Mouse (Mus musculus) neural tube, embryonic 13.5 days (tissue): ENCODE data around the gene Itih5. TPM values are rescaled to one million over a fixed set of nuclear protein-coding genes. Genes with fewer than 3 reads are reported as not detected.

Experiments used
- ATAC-seq: fragments of 200-750 bp; cut with Nextera tagmentation; 2 replicates; pipeline ENCODE4 v1.8.0; 2017; ENCODE audit warnings: low read depth, mild to moderate bottlenecking, moderate TSS enrichment, moderate library complexity
- H3K27ac ChIP-seq: fragments of 300-500 bp; sonication (generic); replicated peaks from 2 replicates; pipeline ENCODE4 v1.5.1; 2015; ENCODE audit warnings: moderate library complexity, mild to moderate bottlenecking, inconsistent platforms
- H3K27me3 ChIP-seq: fragments of 300-500 bp; sonication (generic); 2 replicates; pipeline ENCODE4 v1.6.1; 2015; ENCODE audit warnings: mild to moderate bottlenecking, inconsistent platforms
- H3K36me3 ChIP-seq: fragments of 300-500 bp; sonication (generic); 2 replicates; pipeline ENCODE4 v1.6.1; 2015; ENCODE audit warnings: mild to moderate bottlenecking, inconsistent platforms
- H3K4me1 ChIP-seq: fragments of 300-500 bp; sonication (generic); replicated peaks from 2 replicates; pipeline ENCODE4 v1.6.1; 2015; ENCODE audit warnings: inconsistent platforms
- H3K4me2 ChIP-seq: fragments of 300-500 bp; sonication (generic); 2 replicates; pipeline ENCODE4 v1.6.1; 2015; ENCODE audit warnings: inconsistent platforms, mild to moderate bottlenecking, moderate library complexity
- H3K4me3 ChIP-seq: fragments of 300-500 bp; sonication (generic); 2 replicates; pipeline ENCODE4 v1.5.1; 2015; ENCODE audit warnings: mild to moderate bottlenecking, inconsistent platforms
- H3K9ac ChIP-seq: fragments of 300-500 bp; sonication (generic); 2 replicates; pipeline ENCODE4 v1.6.1; 2015; ENCODE audit warnings: moderate library complexity, mild to moderate bottlenecking, inconsistent platforms
- H3K9me3 ChIP-seq: fragments of 300-500 bp; sonication (generic); 2 replicates; pipeline ENCODE4 v1.6.1; 2016; ENCODE audit warnings: inconsistent platforms
- WGBS: fragments of 180-500 bp; shearing (Covaris S2); methylation state at CpG from one replicate; pipeline ENCODE4 v1.1.7; 2015; 5-methylcytosine and 5-hydroxymethylcytosine counted together
- polyA plus RNA-seq: library from polyadenylated mRNA; unstranded; fragments of >200 nt; fragmentation: Nextera tagmentation; extraction: Ambion mirVana; gene quantifications from 2 replicates; pipeline ENCODE4 v1.2.1, GENCODE M21; 2015

The Itih5 gene
- polyA plus RNA-seq, 1 experiment from 2014 or later = 8.9 TPM

DNA sequence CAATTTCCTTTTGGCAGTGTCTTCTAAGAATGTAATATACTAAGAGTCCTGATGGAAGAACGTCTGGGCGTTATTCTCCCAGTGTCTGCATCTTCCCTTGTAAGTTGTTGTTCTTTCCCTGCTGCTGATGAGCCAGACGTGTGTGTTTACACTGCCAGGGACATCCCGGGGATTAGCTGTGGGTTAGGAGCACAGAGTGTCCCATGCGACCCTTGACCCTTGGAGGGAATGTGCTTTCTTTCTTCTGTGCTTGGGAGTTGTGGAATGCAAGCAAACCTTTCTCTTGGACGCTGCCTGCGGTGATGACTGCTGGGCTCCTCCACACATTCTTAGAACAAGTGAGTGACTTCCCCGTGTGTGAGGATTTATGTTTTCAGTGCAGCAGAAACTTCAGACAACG lies 89.6 kb downstream of the Itih5 start:
- Histone ChIP-seq H3K9me3 (no peaks in the 10 kb centered on the region), H3K4me3 (no peak overlapping the region), H3K9ac (no peak overlapping the region), H3K36me3 (no peaks in the 10 kb centered on the region), H3K4me1 (no peaks in the 10 kb centered on the region), H3K27ac (no peak overlapping the region), H3K4me2 (no peak overlapping the region), H3K27me3 (no peaks in the 10 kb centered on the region)
- WGBS = 11% methylated on average over 9 of the region's 9 CpGs
- ATAC-seq = no peak

DNA sequence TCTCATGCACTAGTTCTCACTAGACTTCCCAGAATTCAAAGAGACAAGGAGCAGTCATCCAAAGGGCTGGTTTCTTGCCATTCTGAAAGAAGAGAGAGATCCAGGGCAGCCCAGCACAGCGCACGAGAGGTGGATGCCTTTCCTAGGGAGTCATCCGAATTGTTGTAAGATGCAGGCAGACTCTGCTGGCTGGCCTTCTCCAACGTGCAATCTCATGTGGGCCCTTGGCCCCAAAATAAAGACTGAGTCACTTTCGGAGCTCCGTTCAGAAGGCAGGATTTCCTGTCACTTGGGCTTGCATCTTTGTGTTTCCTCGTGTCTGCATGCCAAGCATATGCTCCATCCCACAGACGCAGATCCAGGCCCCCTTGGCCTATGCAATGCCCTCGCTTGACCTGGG lies 97.1 kb downstream of the Itih5 start:
- Histone ChIP-seq H3K4me3 (no peak overlapping the region), H3K9me3 (no peaks in the 10 kb centered on the region), H3K4me1 (no peaks in the 10 kb centered on the region), H3K9ac (no peak overlapping the region), H3K36me3 (no peaks in the 10 kb centered on the region), H3K4me2 (no peak overlapping the region), H3K27ac (no peak overlapping the region), H3K27me3 (no peaks in the 10 kb centered on the region)
- ATAC-seq = no peak
- 84% methylated on average over 9 of the region's 9 CpGs for WGBS

DNA sequence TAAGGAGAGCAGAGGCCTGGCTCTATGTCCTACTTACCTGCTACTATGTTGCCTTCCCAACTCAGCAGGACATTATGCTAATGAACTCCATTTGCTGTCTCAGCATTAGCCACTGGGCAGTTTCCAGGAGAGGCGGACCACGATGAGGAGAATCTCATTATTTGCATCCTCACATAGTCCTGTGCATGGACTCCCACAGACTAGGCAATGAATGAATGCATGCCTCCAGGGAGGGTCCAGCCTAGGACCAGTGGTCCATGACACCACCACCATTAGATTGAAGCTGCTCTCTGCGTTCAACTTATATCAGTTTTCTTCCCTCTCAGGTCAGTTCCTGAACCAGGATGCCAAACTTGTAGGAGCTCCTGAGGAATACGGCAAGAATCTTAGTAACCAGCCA lies 97.6 kb downstream of the Itih5 start:
- WGBS = 68% methylated on average over 4 of the region's 4 CpGs
- Histone ChIP-seq H3K9me3 (no peaks in the 10 kb centered on the region), H3K27me3 (no peaks in the 10 kb centered on the region), H3K4me3 (no peak overlapping the region), H3K27ac (no peak overlapping the region), H3K9ac (no peak overlapping the region), H3K4me1 (no peaks in the 10 kb centered on the region), H3K4me2 (no peak overlapping the region), H3K36me3 (no peaks in the 10 kb centered on the region)
- 0 out of 2 replicates have a peak, but pooled peaks have one; percentile 36 for ATAC-seq

DNA sequence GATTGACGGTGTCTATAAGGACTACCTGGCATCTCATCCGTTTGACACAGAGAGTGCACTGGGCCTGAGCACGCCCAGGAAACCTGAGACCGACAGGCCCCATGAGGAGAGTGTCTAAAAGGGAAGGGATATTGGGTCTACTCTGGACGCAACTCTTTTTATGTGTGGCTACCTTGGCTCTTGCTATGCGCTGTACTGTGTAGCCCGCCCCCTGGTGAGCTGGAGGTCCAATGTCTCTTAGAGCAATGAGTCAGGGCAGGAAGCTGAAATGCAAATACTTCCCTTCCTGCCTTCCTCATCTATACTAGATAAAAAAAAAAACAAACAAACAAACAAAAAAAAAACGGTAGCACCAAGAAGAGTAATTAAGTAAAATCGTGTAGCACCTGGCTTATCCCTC lies 98.1 kb downstream of the Itih5 start:
- Histone ChIP-seq H3K36me3 (no peaks in the 10 kb centered on the region), H3K4me1 (no peaks in the 10 kb centered on the region), H3K4me3 (no peak overlapping the region), H3K27me3 (no peaks in the 10 kb centered on the region), H3K9ac (no peak overlapping the region), H3K4me2 (no peak overlapping the region), H3K27ac (no peak overlapping the region), H3K9me3 (no peaks in the 10 kb centered on the region)
- WGBS = 93% methylated on average over 9 of the region's 9 CpGs
- ATAC-seq = no peak

DNA sequence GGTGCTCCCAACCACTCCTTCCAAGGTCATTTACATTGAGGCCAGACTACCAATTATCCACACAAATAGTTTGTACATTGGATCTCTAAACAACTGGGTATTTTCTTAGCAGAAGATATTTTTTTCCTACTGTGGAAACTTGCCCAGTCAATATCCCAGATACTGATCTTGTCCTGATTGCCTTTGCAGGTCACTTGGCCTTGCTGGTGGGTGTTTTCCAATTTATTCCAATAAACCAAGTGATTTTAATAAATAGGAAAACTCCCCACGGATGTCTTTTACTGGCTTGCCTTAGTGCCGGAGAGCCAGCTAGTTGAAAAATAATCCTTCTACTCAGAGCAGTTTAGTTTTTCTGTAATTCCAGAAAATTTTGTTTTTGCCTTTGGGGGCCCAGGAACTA lies 98.6 kb downstream of the Itih5 start:
- Histone ChIP-seq H3K4me3 (no peak overlapping the region), H3K27ac (no peak overlapping the region), H3K9me3 (no peaks in the 10 kb centered on the region), H3K4me2 (no peak overlapping the region), H3K36me3 (no peaks in the 10 kb centered on the region), H3K9ac (no peak overlapping the region), H3K4me1 (no peaks in the 10 kb centered on the region), H3K27me3 (no peaks in the 10 kb centered on the region)
- 76% methylated on average over 2 of the region's 2 CpGs for WGBS
- ATAC-seq = no peak

DNA sequence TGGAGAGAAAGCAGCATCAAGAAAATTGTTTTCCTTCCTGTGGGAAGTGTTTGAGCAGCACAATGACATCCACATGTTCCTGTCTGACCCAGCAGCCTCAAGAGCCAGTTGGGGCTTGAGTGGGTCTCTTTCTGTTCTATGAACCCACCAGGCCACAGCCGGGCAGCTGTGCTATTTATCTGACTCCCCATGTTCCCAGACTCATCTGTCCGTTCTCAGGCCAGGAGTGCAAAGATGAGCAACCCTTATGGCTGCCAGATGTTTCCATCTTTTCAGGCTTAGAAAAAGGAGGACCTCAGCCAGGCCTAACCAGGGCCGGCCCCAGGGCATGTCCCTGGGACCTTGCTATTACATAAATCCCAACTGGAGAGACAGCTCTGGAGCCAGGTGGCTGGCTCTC lies 100.0 kb downstream of the Itih5 start:
- ATAC-seq = no peak
- H3K4me3 ChIP-seq = no peak overlapping the region
- 80% methylated on average over 3 of the region's 3 CpGs for WGBS

DNA sequence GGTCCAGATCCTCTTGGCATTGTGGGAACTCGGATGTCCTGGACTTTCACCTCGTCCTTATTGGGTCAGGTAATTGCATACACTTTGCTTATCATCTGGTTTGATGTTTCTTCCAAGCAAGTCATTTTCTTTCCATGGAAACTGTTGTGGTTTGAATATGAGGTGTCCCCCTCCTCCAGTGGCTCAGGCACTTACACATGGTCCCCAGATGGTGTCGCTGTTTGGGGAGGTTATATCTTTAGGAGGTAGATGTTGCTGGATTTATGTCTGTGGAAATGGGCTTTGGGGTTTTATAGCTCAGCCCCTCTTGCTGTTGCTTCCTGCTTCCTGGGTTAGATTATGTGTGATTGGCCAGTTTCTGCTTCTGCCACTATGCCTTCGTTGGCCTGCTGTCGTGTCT lies 103.6 kb downstream of the Itih5 start:
- Histone ChIP-seq H3K4me3 (no peak overlapping the region), H3K4me1 (0 out of 2 replicates have a peak, but pooled peaks cover 4% of the 10 kb centered on the region), H3K9ac (no peak overlapping the region), H3K9me3 (no peaks in the 10 kb centered on the region), H3K36me3 (no peaks in the 10 kb centered on the region), H3K27me3 (no peaks in the 10 kb centered on the region), H3K27ac (no peak overlapping the region), H3K4me2 (no peak overlapping the region)
- ATAC-seq = no peak
- WGBS = 71% methylated on average over 5 of the region's 5 CpGs

More for the DNA sequence above, 100.0 kb downstream of the Itih5 start:
- Histone ChIP-seq H3K27ac (no peak overlapping the region), H3K4me2 (no peak overlapping the region), H3K9ac (no peak overlapping the region), H3K4me1 (no peaks in the 10 kb centered on the region), H3K36me3 (no peaks in the 10 kb centered on the region), H3K27me3 (no peaks in the 10 kb centered on the region), H3K9me3 (no peaks in the 10 kb centered on the region)

DNA sequence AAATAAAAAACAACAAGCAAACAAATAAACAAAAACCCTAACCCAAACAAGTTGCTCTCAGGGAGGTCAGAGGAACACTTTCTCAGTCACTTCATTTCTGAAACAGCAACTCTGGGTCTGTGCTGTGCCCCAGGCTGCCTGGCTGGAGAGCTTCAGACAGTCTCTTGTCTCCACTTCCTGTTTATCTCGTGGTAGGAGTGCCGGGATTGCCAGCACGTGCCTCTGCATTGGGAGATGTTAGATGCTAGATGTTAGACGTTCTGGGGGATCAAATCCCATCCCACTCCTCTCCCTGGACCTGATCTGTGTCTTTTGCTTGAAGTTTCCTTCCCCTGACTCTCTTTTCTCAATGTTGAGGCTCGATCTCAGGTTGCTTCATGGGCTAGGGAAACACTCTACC lies 104.9 kb downstream of the Itih5 start:
- Histone ChIP-seq H3K36me3 (no peaks in the 10 kb centered on the region), H3K27ac (no peak overlapping the region), H3K4me3 (no peak overlapping the region), H3K27me3 (no peaks in the 10 kb centered on the region), H3K9ac (no peak overlapping the region), H3K4me2 (no peak overlapping the region), H3K9me3 (no peaks in the 10 kb centered on the region), H3K4me1 (peaks cover 4% of the 10 kb centered on the region; the same call in 1 of the 2 replicates)
- no peak for ATAC-seq
- 69% methylated on average over 5 of the region's 5 CpGs for WGBS

DNA sequence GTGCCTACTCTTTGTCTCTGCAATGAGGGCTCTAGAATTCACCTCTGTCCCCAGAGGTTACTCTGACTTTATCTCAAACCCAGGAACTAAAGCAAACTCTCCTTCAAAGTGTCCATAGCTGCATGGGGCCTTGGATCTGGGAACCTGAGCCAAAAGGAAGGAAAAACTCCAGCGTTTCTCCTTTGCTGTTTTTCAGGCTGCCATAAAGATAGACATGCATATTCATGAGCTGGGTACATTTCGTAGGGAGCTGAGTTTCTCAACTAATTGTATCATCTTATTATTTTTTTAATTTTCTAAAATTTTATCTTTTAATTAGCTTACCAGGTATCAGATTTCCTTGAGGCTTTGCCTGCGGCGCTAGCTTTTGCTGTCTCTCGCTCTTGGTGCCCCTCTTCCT lies 106.7 kb downstream of the Itih5 start:
- Histone ChIP-seq H3K9me3 (no peaks in the 10 kb centered on the region), H3K36me3 (no peaks in the 10 kb centered on the region), H3K4me1 (peaks cover 12% of the 10 kb centered on the region; the same call in 1 of the 2 replicates), H3K4me3 (no peak overlapping the region), H3K9ac (no peak overlapping the region), H3K27me3 (0 out of 2 replicates have a peak, but pooled peaks cover 3% of the 10 kb centered on the region), H3K27ac (no peak overlapping the region), H3K4me2 (no peak overlapping the region)
- no peak for ATAC-seq
- 46% methylated on average over 5 of the region's 5 CpGs for WGBS

DNA sequence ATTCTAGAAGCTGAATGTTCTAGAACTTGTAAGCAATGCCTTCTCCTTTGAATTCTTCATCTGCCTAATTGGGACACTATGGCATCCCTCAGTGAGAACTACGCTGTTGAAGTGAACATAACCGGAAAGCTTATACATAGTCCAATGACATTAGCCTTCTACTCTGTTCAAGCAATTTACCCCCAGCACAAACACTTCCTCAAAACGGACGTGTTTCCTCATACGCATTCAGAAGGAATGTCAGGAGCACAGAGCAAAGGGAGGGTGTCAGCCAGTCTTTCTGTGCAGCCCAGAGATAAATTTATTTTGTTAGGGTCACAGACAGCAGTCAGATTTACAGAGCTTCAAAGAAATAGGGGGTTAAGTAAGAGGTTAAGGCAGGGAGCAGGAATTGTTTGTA lies 108.0 kb downstream of the Itih5 start:
- H3K36me3 ChIP-seq = no peaks in the 10 kb centered on the region
- no peak overlapping the region for H3K4me2 ChIP-seq
- H3K9me3 ChIP-seq = no peaks in the 10 kb centered on the region
- WGBS = 70% methylated on average over 5 of the region's 5 CpGs
- H3K27ac ChIP-seq = no peak overlapping the region
- no peak for ATAC-seq
- no peak overlapping the region for H3K9ac ChIP-seq
- 0 out of 2 replicates have a peak, but pooled peaks cover 3% of the 10 kb centered on the region for H3K27me3 ChIP-seq
- H3K4me1 ChIP-seq = peaks cover 12% of the 10 kb centered on the region; the same call in 1 of the 2 replicates
- no peak overlapping the region for H3K4me3 ChIP-seq

DNA sequence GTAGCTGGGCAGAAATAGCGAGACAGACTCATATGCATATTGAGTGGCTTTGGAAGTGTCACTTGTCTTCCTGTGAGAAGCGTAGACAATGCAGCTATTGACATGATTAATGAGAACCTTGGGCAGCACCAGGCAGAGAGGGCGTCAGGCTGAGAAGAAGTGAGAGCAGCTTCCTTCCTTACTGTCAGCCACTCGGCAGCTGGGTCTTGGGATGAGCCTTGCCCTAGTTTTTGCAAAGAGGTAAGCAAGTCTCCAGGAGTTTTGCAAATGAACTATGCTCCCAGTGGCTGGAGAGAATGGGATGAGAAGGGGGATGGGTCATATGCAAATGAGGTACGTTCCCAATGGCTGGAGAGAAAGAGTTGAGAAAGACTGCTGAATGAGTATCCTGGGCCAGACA lies 109.4 kb downstream of the Itih5 start:
- Histone ChIP-seq H3K4me3 (no peak overlapping the region), H3K9ac (no peak overlapping the region), H3K36me3 (no peaks in the 10 kb centered on the region), H3K4me2 (no peak overlapping the region), H3K27ac (no peak overlapping the region), H3K27me3 (0 out of 2 replicates have a peak, but pooled peaks cover 3% of the 10 kb centered on the region), H3K4me1 (peaks cover 12% of the 10 kb centered on the region; the same call in 1 of the 2 replicates), H3K9me3 (no peaks in the 10 kb centered on the region)
- ATAC-seq = no peak; the same call in 1 of the 2 replicates
- 3% methylated on average over 5 of the region's 5 CpGs for WGBS

DNA sequence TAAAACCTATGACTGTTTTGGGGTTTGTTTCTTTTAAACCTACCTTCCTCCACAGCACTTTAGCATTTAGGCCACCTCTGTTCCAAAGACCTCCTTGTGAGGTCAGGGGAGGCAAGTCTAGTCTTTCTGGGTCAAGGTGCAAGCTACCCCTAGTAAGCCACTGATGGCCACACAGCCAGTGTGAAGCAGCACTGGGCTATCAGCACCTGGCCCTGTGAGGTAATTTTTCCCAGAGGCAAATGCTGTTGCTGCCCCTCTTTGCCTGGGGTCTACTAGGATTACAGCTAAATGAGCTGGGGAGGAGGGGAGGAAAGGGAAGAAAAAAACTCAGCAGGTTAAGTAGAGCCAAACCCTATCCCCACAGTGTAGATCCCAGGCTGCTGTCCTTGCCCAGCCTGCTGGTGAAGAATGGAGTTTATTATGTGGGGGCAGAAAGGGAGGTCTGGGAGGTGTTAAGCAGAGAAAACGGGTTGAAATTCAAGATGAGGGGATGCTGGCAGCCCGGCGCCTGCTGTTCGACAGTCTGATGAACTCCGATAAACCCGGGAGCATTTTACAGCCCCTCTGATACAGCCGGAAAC lies 110.6 kb downstream of the Itih5 start:
- Histone ChIP-seq H3K4me2 (no peak overlapping the region), H3K9me3 (no peaks in the 10 kb centered on the region), H3K9ac (no peak overlapping the region), H3K4me1 (peaks cover 12% of the 10 kb centered on the region; the same call in 1 of the 2 replicates), H3K27me3 (0 out of 2 replicates have a peak, but pooled peaks cover 3% of the 10 kb centered on the region), H3K27ac (no peak overlapping the region), H3K36me3 (no peaks in the 10 kb centered on the region), H3K4me3 (no peak overlapping the region)
- 37% methylated on average over 7 of the region's 7 CpGs for WGBS
- ATAC-seq = no peak

DNA sequence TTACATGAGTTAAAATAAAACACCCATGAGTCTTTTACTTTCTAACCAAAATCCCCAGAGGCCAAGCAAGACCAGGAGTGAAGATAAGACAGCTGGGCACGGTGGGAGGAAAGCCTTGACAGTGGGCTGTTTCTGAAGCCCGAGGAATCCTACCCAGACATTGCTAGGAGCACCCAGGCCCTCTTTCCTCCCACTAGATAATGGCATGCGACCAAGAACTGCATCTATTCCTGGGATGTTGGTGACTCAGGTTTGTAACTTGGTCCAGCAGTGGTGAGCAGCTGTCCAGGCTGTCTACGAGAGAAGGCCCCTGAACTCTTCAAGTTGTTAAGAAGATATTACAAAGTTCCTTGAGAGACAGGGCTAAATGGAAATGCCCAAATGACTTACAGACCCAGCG lies 112.5 kb downstream of the Itih5 start:
- H3K27ac ChIP-seq = no peak overlapping the region
- H3K9ac ChIP-seq = no peak overlapping the region
- H3K9me3 ChIP-seq = no peaks in the 10 kb centered on the region
- H3K27me3 ChIP-seq = 0 out of 2 replicates have a peak, but pooled peaks cover 3% of the 10 kb centered on the region
- peaks cover 8% of the 10 kb centered on the region; the same call in 1 of the 2 replicates for H3K4me1 ChIP-seq
- WGBS = 83% methylated on average over 5 of the region's 5 CpGs
- ATAC-seq = no peak
- H3K4me3 ChIP-seq = no peak overlapping the region
- no peak overlapping the region for H3K4me2 ChIP-seq
- no peaks in the 10 kb centered on the region for H3K36me3 ChIP-seq
